Mouse (Mus musculus) liver, embryonic 11.5 days (tissue): Measurements from ENCODE around the gene Ptpro. TPM values are rescaled to one million over a fixed set of nuclear protein-coding genes. Genes with fewer than 3 reads are reported as not detected.
A peak's percentile ranks its signal among the peaks of the same experiment; 100 is the strongest.

ENCODE experiments used
- ATAC-seq: fragments of 200-750 bp; cut with Nextera tagmentation; replicated peaks from 2 replicates; pipeline ENCODE4 v1.8.0; 2017; ENCODE audit warnings: moderate number of reproducible peaks, mild to moderate bottlenecking, moderate TSS enrichment, moderate library complexity; ENCODE audit not compliant: low FRiP score
- DNase-seq: peaks from one replicate; pipeline ENCODE4 v3.0.0-alpha.2; 2017; ENCODE audit warnings: low spot score
- H3K27ac ChIP-seq: fragments of 300-500 bp; sonication (generic); 2 replicates; pipeline ENCODE4 v1.5.1; 2014; ENCODE audit warnings: mild to moderate bottlenecking, low read depth, low read length, control low read depth
- H3K27me3 ChIP-seq: fragments of 300-500 bp; sonication (generic); replicated peaks from 2 replicates; pipeline ENCODE4 v1.6.1; 2014; ENCODE audit warnings: low read length, mixed read lengths; ENCODE audit not compliant: control insufficient read depth, insufficient read depth
- H3K36me3 ChIP-seq: fragments of 300-500 bp; sonication (generic); 2 replicates; pipeline ENCODE4 v1.6.1; 2014; ENCODE audit warnings: mild to moderate bottlenecking, low read length, moderate library complexity, mixed read lengths; ENCODE audit not compliant: control insufficient read depth, insufficient read depth
- H3K4me1 ChIP-seq: fragments of 300-500 bp; sonication (generic); replicated peaks from 2 replicates; pipeline ENCODE4 v1.6.1; 2014; ENCODE audit warnings: low read length, mixed read lengths; ENCODE audit not compliant: control insufficient read depth, insufficient read depth
- H3K4me2 ChIP-seq: fragments of 300-500 bp; sonication (generic); 2 replicates; pipeline ENCODE4 v1.6.1; 2014; ENCODE audit warnings: mild to moderate bottlenecking, control low read depth, moderate library complexity
- H3K4me3 ChIP-seq: fragments of 300-500 bp; sonication (generic); 2 replicates; pipeline ENCODE4 v1.5.1; 2014; ENCODE audit warnings: low read depth, low read length, control low read depth
- H3K9ac ChIP-seq: fragments of 300-500 bp; sonication (generic); 2 replicates; pipeline ENCODE4 v1.6.1; 2014; ENCODE audit warnings: low read depth, low read length, control low read depth
- H3K9me3 ChIP-seq: fragments of 300-500 bp; sonication (generic); 2 replicates; pipeline ENCODE4 v1.6.1; 2016; ENCODE audit warnings: low read length, inconsistent platforms, mixed read lengths; ENCODE audit not compliant: control insufficient read depth
- WGBS: fragments of 180-500 bp; shearing (Covaris S2); extraction: QIAGEN DNeasy Blood & Tissue Kit; methylation state at CpG from one replicate; pipeline ENCODE4 v1.1.7; 2014; 5-methylcytosine and 5-hydroxymethylcytosine counted together
- polyA plus RNA-seq: library from polyadenylated mRNA; unstranded; fragments of >200 nt; fragmentation: Nextera tagmentation; extraction: Ambion mirVana; gene quantifications from 2 replicates; pipeline ENCODE4 v1.2.1, GENCODE M21; 2014

Ptpro gene
- polyA plus RNA-seq, 1 experiment from 2014 or later, result 1.1 TPM

DNA sequence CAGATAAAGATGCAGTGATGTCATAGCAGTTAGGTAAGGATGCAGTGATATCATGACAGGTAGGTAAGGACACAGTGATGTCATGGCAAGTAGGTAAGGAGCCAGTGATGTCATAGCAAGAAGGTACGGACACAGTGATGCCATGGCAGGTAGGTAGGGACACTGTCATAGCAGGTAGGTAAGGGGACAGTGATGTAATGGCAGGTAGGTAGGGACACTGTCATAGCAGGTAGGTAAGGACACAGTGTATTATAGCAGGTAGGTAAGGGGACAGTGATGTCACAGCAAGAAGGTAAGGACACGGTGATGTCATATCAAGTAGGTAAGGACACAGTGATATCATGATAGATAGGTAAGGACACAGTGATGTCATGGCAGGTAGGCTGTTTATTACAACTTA is 244.4 kb downstream of the Ptpro start:
- Histone ChIP-seq H3K27me3 (no peaks in the 10 kb centered on the region), H3K4me3 (no peak overlapping the region), H3K9ac (no peak overlapping the region), H3K36me3 (no peaks in the 10 kb centered on the region), H3K9me3 (no peaks in the 10 kb centered on the region), H3K27ac (no peak overlapping the region), H3K4me1 (no peaks in the 10 kb centered on the region), H3K4me2 (no peak overlapping the region)
- ATAC-seq (no peak), DNase-seq (no peak)
- 93% methylated on average over 2 of the region's 2 CpGs for WGBS

DNA sequence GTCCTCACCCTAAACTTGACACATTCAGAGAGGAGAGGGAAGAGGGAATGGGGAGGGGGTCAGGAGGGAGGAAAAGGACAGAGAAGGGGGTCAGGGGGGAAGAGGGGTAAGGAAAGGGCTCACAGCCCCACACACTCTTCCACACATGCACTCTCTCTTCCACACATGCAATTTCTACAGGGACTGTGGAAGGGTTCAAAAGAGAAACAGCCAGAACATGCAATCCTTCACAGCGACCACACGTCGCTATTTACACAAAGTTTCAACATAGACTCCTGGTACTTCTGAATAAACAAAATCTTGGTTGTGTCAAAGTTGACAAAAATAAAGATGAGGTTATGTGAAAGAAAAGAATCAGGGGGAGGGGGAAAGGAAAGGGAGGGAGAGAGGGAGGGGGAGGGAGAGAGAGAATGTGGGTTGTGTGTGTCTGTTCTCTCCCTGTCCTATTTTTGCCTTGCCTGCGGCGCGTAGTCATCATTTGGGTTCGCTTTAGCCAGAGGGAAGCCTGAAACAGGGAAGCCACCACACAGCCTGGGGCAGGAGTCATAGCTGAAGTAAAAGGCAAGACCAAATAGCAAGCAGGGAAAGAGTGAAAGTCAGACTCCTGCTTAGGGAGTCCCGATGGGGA is 245.2 kb downstream of the Ptpro start:
- ATAC-seq, result no peak
- 92% methylated on average over 8 of the region's 8 CpGs for WGBS
- H3K9me3 ChIP-seq, result no peaks in the 10 kb centered on the region
- no peaks in the 10 kb centered on the region for H3K36me3 ChIP-seq
- no peaks in the 10 kb centered on the region for H3K27me3 ChIP-seq
- no peak overlapping the region for H3K9ac ChIP-seq
- no peak overlapping the region for H3K4me2 ChIP-seq
- H3K4me3 ChIP-seq, result no peak overlapping the region
- no peaks in the 10 kb centered on the region for H3K4me1 ChIP-seq
- DNase-seq, result no peak
- no peak overlapping the region for H3K27ac ChIP-seq

DNA sequence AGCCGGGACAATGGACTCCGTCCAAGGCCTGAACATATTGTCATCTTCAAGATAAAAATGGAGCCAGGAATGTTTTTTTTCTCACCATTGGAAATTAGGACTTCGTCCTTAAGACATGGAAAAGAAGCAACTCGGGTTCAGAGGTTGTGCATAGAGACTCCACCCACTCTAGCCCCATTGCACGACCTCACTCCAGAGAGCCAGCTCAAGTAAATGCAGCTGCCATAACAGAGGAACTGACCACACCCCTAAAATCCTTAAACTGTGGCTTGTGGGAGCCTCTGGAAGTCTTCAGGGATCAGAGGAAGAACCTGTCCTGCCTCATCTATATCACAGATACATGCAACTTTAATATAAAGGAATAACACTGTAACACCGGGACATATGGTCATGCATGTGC is 246.7 kb downstream of the Ptpro start:
- Histone ChIP-seq H3K27me3 (no peaks in the 10 kb centered on the region), H3K4me2 (no peak overlapping the region), H3K9ac (no peak overlapping the region), H3K4me3 (no peak overlapping the region), H3K9me3 (no peaks in the 10 kb centered on the region), H3K36me3 (no peaks in the 10 kb centered on the region), H3K4me1 (no peaks in the 10 kb centered on the region), H3K27ac (no peak overlapping the region)
- DNase-seq (no peak), ATAC-seq (no peak)
- WGBS, result 79% methylated on average over 6 of the region's 6 CpGs

DNA sequence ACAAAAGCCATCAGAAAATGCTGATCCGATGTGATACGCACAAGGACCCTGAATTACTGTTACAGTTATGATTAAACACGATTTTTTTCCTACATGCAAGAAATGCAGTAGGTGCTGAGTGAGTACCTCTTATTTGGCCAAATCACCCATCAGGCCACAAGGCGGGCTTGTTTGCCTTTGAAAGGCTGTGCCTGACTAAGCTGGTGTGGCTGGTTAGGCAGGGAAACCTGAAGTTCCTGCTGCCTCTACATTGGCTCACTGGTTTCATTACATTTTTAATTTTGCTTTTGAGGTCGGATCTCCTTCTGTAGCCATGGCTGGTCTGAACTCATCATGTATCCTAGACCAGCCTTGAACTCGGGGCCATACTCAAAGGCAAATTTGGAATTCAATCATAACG is 250.9 kb downstream of the Ptpro start:
- 84% methylated on average over 7 of the region's 7 CpGs for WGBS
- Histone ChIP-seq H3K4me3 (no peak overlapping the region), H3K4me1 (no peaks in the 10 kb centered on the region), H3K9ac (no peak overlapping the region), H3K4me2 (no peak overlapping the region), H3K27me3 (no peaks in the 10 kb centered on the region), H3K36me3 (no peaks in the 10 kb centered on the region), H3K27ac (no peak overlapping the region), H3K9me3 (no peaks in the 10 kb centered on the region)
- ATAC-seq, result no peak
- DNase-seq, result no peak

DNA sequence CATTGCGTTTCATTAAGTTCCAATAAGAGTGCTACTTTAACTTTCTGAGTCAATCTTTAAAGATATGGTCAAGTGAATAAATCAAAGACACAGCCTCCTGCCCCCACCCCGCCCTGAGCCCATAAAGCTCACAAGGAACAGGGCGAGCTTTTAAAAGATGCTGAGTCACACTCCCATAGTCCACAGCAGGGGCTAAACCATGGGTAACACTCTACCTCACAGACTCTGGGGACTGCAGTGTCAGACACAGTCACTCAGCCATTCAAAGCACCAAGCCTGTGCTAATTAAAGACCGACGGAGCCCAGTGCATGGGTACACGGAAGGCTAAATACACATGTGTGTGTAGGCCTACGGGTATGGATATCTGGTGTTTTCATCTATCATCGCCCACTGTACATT is 251.3 kb downstream of the Ptpro start:
- no peaks in the 10 kb centered on the region for H3K36me3 ChIP-seq
- ATAC-seq (0 out of 2 replicates have a peak, but pooled peaks have one; percentile 11), DNase-seq (no peak)
- no peak overlapping the region for H3K4me3 ChIP-seq
- H3K27me3 ChIP-seq, result no peaks in the 10 kb centered on the region
- H3K4me2 ChIP-seq, result no peak overlapping the region
- H3K27ac ChIP-seq, result no peak overlapping the region
- WGBS, result 85% methylated on average over 8 of the region's 8 CpGs
- H3K9ac ChIP-seq, result no peak overlapping the region
- no peaks in the 10 kb centered on the region for H3K9me3 ChIP-seq
- no peaks in the 10 kb centered on the region for H3K4me1 ChIP-seq

DNA sequence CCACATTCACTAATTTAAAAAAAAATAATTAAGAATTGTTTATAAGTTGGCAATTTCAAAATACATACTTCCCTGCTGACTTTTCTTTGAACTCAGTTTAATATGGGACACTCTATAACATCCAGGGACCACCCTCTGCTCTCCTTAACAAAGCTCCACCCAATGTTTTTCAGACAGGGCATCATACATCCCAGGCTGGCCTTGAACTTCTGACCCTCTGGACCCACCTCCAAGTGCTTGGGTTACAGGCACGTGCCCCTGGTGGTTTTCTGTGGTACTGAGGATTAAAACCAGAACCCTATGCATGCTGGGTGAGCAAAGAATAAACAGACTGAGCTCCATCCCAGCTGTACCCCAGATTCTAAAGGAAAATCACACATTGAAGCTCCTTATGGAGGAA is 251.9 kb downstream of the Ptpro start:
- no peak for ATAC-seq
- Histone ChIP-seq H3K9ac (no peak overlapping the region), H3K36me3 (no peaks in the 10 kb centered on the region), H3K4me2 (no peak overlapping the region), H3K27me3 (no peaks in the 10 kb centered on the region), H3K4me3 (no peak overlapping the region), H3K27ac (no peak overlapping the region), H3K4me1 (no peaks in the 10 kb centered on the region), H3K9me3 (no peaks in the 10 kb centered on the region)
- no peak for DNase-seq
- 58% methylated on average over 1 of the region's 1 CpGs for WGBS

DNA sequence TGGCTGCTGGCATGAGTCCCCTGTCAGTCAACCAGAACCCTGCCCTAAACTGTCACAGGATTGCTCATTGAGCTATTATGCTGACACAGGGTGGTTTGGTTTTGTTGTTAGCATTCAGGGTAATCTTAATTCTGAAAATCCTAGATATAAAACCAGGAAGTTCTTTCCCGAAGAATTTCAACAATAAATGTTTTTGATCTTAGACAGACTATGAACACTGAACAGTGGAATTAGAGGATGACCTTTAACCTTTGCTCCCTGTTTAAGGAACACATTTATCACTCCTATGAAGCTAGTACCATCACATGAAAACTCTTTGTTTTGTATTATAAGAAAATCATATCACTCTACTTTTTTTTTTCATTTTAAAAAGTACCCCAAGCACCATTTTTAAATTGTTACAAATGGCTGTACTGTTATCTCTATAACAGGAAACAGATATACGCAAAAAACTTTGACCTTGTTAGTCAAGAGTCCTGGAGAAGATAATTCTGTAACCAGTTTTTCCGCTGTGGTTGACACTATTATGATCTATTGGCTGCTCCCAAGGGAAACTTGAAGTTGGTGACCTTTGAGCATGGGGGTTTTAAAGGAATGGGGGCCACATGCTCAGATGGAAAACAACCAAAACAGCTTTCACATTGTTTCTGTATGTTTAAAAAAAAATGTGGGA is 253.6 kb downstream of the Ptpro start:
- no peak for DNase-seq
- Histone ChIP-seq H3K9me3 (no peaks in the 10 kb centered on the region), H3K27me3 (no peaks in the 10 kb centered on the region), H3K36me3 (no peaks in the 10 kb centered on the region), H3K27ac (no peak overlapping the region), H3K4me3 (no peak overlapping the region), H3K4me2 (no peak overlapping the region), H3K4me1 (no peaks in the 10 kb centered on the region), H3K9ac (no peak overlapping the region)
- 0 out of 2 replicates have a peak, but pooled peaks have one; percentile 32 for ATAC-seq
- 44% methylated on average over 3 of the region's 3 CpGs for WGBS

DNA sequence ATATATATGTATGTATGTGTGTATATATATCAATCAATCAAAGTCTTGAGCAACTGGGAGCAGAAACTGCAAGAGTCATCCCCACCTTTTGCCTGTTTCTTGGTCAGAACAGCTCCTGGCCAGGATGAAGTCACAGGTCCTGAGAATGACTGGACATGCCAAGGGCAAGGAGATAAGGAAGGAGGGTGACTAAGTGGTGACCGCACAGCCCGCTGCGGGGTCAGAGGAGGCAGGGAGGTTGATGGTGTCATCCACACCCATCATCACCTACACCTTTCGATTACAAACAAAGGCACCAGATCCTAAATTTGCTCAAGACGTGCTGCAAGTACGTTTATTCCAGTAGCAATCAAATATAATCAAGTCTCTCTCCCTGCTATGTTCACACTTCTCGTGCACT is 254.4 kb downstream of the Ptpro start:
- no peak for DNase-seq
- Histone ChIP-seq H3K9me3 (no peaks in the 10 kb centered on the region), H3K36me3 (no peaks in the 10 kb centered on the region), H3K4me3 (no peak overlapping the region), H3K4me1 (no peaks in the 10 kb centered on the region), H3K27me3 (no peaks in the 10 kb centered on the region), H3K27ac (no peak overlapping the region), H3K9ac (no peak overlapping the region), H3K4me2 (no peak overlapping the region)
- 89% methylated on average over 7 of the region's 7 CpGs for WGBS
- ATAC-seq, result no peak

DNA sequence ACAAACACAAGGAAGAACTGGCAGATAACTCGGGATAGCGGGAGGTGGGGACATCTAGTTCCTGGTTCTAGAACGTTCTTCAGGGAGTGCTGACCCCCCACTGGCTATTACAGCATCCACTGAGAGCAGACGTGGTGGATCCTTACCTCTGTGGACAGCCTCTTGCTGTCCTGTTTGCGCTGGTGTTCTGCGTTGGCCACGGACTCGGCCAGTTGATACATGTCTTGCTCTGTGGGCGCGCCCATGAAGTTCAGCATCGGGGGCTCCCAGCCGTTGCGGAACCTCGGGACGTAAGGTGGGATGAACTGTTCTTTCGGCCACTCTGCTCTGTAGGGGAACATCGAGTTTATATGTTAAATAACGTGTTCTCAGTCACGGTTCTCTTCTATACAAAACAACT is 256.8 kb downstream of the Ptpro start:
- no peak for ATAC-seq
- WGBS, result 93% methylated on average over 19 of the region's 19 CpGs
- no peak overlapping the region for H3K4me3 ChIP-seq
- H3K27ac ChIP-seq, result no peak overlapping the region
- H3K27me3 ChIP-seq, result no peaks in the 10 kb centered on the region
- H3K36me3 ChIP-seq, result no peaks in the 10 kb centered on the region
- no peak overlapping the region for H3K4me2 ChIP-seq
- no peak for DNase-seq
- peaks cover 10% of the 10 kb centered on the region for H3K4me1 ChIP-seq
- no peaks in the 10 kb centered on the region for H3K9me3 ChIP-seq
- no peak overlapping the region for H3K9ac ChIP-seq
